Mouse (Mus musculus) testis, postnatal 10 days (tissue): Measurements from ENCODE around the gene S1pr5.
"Not testable (repeated sequence)": the region's sequence is repeated elsewhere in the genome, so short reads cannot be mapped to it uniquely, and the experiment has no call there.

ENCODE experiments used
- DNase-seq: peaks from one replicate; pipeline ENCODE4 v3.0.0; 2021; ENCODE audit warnings: low spot score

The S1pr5 gene

GRCm38 (mm10) chr9:21266889-21267288 is 18.6 kb upstream of the S1pr5 start:
- DNase-seq: no peak

- no peak for DNase-seq
Measured at GRCm38 (mm10) chr9:21265611-21266010, 17.4 kb upstream of the S1pr5 start.

DNA sequence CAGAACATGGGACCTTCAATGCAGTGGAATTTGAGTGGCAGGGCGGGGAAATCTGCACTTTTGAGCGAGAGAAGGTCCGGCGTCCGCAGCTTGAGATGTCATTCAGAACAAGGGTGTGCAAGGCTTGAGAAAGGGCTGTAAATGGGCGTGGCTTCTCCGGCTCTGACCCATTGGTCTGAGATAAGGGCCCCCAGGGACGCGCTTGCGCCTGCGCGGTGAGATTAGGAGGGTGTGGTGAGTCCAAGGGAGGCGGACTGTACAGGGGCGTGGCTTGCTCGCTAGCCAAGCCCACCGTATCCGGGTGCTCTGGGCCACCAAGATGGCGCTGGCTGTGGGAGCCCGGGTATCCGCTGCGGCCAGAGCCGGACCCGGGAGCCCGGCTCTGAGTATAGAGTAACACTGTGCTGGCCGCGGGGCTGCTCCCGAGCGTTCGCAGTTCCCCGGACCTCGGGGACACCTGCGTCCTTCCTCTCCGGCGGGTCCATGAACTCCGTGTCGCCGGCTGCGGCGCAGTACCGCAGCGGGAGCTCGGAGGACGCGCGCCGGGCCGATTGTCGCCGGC is 16.8 kb upstream of the S1pr5 start, which contains the start of gene Atg4d:
TSS of gene Atg4d (plus strand) at position 294 of the 562 bp plus-strand sequence.
- DNase-seq: peak; percentile 99

DNA sequence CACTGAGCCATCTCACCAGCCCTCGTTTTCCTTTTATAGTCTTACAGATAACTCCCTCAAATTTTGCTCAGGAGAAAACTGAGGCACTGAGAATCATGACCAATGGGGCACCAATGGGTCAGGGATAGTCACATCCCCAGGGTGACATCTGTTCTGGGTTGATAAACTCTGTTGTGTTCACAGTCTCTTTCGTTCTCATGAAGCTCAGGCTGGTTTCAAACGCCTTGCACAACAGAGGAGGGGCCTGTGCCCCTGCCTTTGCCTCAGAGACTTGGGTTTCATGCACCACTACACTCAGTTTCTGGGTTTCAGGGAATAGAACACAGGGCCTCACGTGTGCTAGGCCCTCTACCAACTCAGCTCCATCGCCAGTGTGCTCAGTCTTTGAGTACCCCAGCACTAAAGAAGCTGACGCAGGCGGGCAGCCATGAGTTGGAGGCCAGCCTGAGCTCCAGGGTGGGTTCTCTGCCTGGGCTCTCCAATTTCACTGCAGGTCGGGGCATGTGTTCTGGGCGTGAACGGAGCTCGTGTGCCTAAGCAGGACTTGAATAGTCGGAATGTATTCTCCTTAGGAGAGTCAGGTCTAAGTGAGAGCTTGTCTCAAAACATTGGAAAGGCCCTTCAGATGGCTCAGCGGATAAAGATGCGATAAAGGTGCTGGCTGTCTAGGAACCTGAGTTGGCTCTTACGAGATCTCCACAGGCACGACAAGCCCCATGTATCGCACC is 16.2 kb upstream of the S1pr5 start:
- DNase-seq: no peak

DNA sequence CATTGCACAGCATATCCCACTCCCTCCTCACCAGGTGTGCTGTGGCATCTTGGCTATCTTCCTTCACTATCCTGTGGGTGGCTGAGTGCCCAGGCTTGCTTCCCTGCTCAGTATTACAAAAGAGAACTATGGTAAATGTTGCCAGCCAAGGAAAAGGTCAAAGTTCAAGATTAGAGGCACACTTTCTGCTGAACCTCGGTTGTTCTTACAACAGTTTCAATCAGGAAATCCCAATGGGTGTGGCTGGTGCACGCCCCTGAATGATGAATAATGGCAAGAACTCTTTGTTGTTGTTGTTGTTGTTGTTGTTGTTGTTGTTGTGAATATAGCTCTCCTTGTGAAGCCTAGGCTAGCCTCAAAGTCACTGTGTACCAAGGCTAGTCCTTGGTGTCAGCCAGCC is 13.6 kb upstream of the S1pr5 start:
- no peak for DNase-seq

DNA sequence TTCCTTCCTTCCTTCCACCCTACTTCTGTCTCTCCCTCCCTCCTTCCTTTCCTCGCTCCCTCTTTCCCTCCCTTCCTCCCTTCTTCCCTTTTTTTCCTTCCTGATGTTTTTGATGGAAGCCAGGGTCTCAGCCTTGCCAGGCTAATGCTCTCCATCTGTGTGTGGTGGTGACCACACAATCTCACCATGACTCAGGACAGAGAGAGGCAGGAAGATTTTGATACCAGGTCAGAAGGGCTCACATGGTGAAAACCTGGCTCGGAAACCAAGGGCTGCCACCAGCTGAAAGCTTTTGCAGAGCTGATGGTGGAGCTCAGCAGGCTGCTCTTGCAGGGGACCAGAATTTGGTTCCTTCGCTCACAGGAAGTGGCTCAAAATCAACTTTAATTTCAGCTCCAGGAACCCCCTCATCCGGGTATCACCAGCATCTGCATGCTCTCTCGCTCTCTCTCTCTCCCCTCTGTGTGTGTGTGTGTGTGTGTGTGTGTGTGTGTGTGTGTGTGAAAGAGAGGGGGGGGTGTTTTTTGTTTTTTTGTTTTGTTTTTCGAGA is 12.3 kb upstream of the S1pr5 start:
- no peak for DNase-seq

- not testable (repeated sequence) for DNase-seq
Measured at GRCm38 (mm10) chr9:21256349-21256748, 8.1 kb upstream of the S1pr5 start.

- no peak for DNase-seq
Measured at GRCm38 (mm10) chr9:21254690-21255089, 6.4 kb upstream of the S1pr5 start.

DNA sequence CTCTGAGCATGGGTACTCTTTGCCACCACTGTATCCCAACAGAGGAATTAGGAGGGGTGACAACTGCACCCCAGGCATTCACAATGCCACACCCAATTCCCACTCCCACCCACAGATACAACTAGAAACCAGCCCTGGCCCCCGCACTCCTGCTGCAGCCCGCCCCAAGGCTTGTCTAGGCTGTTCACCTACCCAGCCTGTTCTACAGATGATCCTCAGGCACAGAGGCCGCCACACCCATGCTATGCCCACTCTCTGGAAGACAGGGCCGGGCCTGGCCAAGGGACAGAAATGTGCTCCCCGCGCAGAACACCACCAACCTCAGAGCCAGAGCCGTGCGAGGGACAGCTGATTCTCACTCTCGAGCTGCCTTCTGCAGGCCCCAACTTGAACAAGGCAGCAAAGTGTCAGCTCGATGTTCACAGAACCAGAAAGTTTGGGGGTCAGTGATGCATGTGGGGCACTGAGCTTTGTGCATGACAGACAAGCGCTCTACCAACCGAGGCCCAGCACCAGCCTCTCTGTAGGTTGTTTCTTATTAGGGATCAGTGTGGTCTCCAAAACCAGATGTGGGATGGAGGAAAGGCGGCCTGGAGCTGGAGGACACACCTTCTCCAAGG is 3.0 kb upstream of the S1pr5 start:
- DNase-seq: no peak

DNA sequence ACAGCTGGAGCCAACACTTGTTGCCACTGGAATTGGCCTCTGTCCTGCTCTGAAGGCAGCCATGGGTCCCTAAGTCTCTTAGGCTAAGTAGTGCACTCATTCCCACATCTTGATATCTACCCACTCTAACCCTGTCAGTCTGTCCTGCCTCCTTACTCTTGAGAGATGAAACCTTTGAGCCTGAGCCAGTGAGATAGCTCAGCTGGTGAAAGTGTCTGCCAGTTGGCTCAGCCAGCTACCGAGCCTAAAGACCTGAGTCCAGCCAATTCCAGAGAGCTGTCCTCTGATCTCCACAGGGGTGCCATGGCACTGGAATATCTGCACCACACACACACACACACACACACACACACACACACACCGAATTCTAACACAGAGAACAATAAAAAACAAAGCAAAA is 2.3 kb upstream of the S1pr5 start:
- DNase-seq: no peak

- no peak for DNase-seq
Measured at GRCm38 (mm10) chr9:21249629-21250508, 1.6 kb upstream of the S1pr5 start.

GRCm38 (mm10) chr9:21246342-21246741 is 1.9 kb downstream of the S1pr5 start:
- no peak for DNase-seq

- no peak for DNase-seq
Measured at GRCm38 (mm10) chr9:21245113-21245487, 3.1 kb downstream of the S1pr5 start.

- no peak for DNase-seq
Measured at GRCm38 (mm10) chr9:21244428-21245112, 3.7 kb downstream of the S1pr5 start.

DNA sequence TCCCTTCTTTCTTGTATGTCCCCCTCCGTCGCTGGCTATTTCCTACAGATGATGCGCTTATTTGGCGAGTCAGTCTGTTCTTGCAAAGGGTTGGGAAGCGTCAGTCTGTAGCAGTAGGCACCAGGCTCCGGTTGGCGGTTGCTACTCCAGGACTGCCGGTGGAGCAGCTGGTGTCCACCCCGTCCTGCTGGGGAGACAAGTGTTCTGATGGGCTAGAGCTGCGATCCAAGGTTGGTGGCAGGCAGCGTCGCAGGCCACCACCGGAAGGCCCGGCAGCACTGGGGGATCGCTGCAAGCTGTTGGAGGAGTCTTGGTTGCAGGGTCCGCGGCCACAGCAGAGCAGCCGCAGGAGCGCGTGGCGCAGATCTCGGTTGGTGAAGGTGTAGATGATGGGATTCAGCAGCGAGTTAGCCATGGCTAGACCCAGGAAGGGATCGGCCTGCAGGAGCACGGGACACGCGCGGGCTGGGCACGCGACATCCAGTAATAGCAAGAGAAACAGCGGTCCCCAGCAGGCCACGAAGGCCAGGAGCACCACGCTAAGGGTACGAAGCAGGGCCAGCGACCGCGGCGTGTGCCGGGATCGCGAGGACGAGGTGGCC is 4.3 kb downstream of the S1pr5 start:
- no peak for DNase-seq

GRCm38 (mm10) chr9:21241343-21241742 is 6.9 kb downstream of the S1pr5 start:
- peak; percentile 88 for DNase-seq

DNA sequence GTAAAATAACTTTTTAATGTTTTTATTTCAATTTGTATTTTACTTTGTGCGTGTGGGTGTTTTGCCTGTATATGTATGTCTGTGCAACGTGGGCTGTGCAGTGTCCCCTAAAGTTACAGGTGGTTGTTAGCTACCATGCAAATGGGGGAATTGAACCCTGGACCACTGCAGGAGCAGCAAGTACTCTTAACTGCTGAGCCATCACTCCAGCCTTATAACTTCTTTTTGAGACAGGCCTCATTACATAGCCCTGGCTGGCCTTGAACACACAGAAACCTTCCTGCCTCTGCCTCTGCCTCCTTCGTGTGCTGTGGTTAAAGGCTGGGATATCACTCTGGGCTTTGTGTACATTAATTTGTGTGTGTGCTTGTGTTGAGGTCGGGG is 8.8 kb downstream of the S1pr5 start:
- no peak for DNase-seq

- DNase-seq: peak; percentile 90
Measured at GRCm38 (mm10) chr9:21238733-21239464, 9.3 kb downstream of the S1pr5 start, which contains the start of gene Keap1. Gene Keap1 (minus strand): TSS chr9:21239361.

DNA sequence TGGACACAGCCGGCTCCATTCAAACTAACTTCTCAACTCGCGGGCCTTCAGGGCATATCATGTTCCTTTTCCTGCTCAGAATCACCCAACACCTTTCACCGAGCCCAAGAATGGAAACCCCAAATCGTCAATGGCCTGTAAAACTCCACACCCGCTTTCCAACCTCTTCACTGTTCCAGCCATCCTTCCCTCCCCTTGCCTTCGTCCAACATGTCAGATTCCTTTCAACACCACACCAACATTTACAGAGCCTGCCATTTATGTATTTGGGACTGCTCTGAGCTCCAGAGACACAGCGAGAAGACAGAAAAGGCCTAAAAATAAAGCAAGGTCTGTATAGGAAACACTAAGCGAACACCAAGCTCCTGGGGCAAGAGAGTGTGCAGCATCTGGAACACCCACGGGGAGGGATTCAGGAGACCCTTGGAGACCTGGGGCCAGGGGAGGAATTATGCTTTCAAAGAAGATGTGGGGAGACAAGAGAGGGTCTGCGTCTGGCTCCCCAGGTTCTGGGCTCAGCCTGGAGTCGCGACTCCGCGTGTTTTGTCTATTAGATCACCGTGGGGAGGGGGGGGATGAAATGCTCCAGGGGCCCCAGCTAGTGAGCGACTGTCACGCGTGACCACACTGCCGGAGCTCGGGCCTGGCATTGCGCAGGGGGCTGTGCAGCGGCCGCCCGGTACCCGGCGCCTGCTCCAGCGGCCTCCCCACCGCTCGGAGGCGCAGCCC is 10.1 kb downstream of the S1pr5 start:
- no peak for DNase-seq
